Mouse (Mus musculus) heart, embryonic 11.5 days (tissue): ENCODE data around the gene Plcb1. TPM values are rescaled to one million over a fixed set of nuclear protein-coding genes. Genes with fewer than 3 reads are reported as not detected.

Experiments used
- ATAC-seq: fragments of 200-750 bp; cut with Nextera tagmentation; replicated peaks from 2 replicates; pipeline ENCODE4 v1.8.0; 2017; ENCODE audit warnings: moderate library complexity; ENCODE audit not compliant: insufficient number of reproducible peaks, low FRiP score, low TSS enrichment
- H3K27ac ChIP-seq: fragments of 300-500 bp; sonication (generic); 2 replicates; pipeline ENCODE4 v1.5.1; 2014; ENCODE audit warnings: mild to moderate bottlenecking, low read depth, low read length
- H3K27me3 ChIP-seq: fragments of 300-500 bp; sonication (generic); 2 replicates; pipeline ENCODE4 v1.6.1; 2014; ENCODE audit warnings: mild to moderate bottlenecking, low read length, mixed read lengths; ENCODE audit not compliant: control insufficient read depth, insufficient read depth
- H3K36me3 ChIP-seq: fragments of 300-500 bp; sonication (generic); 2 replicates; pipeline ENCODE4 v1.6.1; 2014; ENCODE audit warnings: mild to moderate bottlenecking, low read length, moderate library complexity, mixed read lengths; ENCODE audit not compliant: control insufficient read depth, insufficient read depth
- H3K4me1 ChIP-seq: fragments of 300-500 bp; sonication (generic); 2 replicates; pipeline ENCODE4 v1.6.1; 2014; ENCODE audit warnings: low read length; ENCODE audit not compliant: control insufficient read depth, insufficient read depth
- H3K4me2 ChIP-seq: fragments of 300-500 bp; sonication (generic); 2 replicates; pipeline ENCODE4 v1.6.1; 2014; ENCODE audit warnings: mild to moderate bottlenecking, moderate library complexity
- H3K4me3 ChIP-seq: fragments of 300-500 bp; sonication (generic); 2 replicates; pipeline ENCODE4 v1.5.1; 2014; ENCODE audit warnings: low read depth, low read length
- H3K9ac ChIP-seq: fragments of 300-500 bp; sonication (generic); 2 replicates; pipeline ENCODE4 v1.6.1; 2014; ENCODE audit warnings: mild to moderate bottlenecking, low read depth, low read length, moderate library complexity
- H3K9me3 ChIP-seq: fragments of 300-500 bp; sonication (generic); replicated peaks from 2 replicates; pipeline ENCODE4 v1.6.1; 2016; ENCODE audit warnings: low read length; ENCODE audit not compliant: control insufficient read depth
- WGBS: fragments of 180-500 bp; shearing (Covaris S2); extraction: QIAGEN DNeasy Blood & Tissue Kit; methylation state at CpG from one replicate; pipeline ENCODE4 v1.1.7; 2014; ENCODE audit not compliant: insufficient replicate concordance; 5-methylcytosine and 5-hydroxymethylcytosine counted together
- polyA plus RNA-seq: library from polyadenylated mRNA; unstranded; fragments of >200 nt; fragmentation: Nextera tagmentation; extraction: Ambion mirVana; gene quantifications from 2 replicates; pipeline ENCODE4 v1.2.1, GENCODE M21; 2014

The Plcb1 gene
- polyA plus RNA-seq, 1 experiment from 2014 or later, result 7.2 TPM

- Histone ChIP-seq H3K9ac (no peak overlapping the region), H3K4me1 (no peaks in the 10 kb centered on the region), H3K27me3 (no peaks in the 10 kb centered on the region), H3K9me3 (no peaks in the 10 kb centered on the region), H3K36me3 (no peaks in the 10 kb centered on the region), H3K27ac (no peak overlapping the region), H3K4me2 (no peak overlapping the region), H3K4me3 (no peak overlapping the region)
- ATAC-seq, result no peak
- 89% methylated on average over 4 of the region's 4 CpGs for WGBS
Observed at GRCm38 (mm10) chr2:135106649-135107048, 320.8 kb downstream of the Plcb1 start.

GRCm38 (mm10) chr2:135108607-135109006 lies 322.7 kb downstream of the Plcb1 start:
- H3K9ac ChIP-seq, result no peak overlapping the region
- no peak overlapping the region for H3K4me2 ChIP-seq
- H3K27me3 ChIP-seq, result no peaks in the 10 kb centered on the region
- no peaks in the 10 kb centered on the region for H3K9me3 ChIP-seq
- no peaks in the 10 kb centered on the region for H3K4me1 ChIP-seq
- 62% methylated on average over 2 of the region's 2 CpGs for WGBS
- no peak for ATAC-seq
- no peak overlapping the region for H3K27ac ChIP-seq
- no peaks in the 10 kb centered on the region for H3K36me3 ChIP-seq
- no peak overlapping the region for H3K4me3 ChIP-seq

GRCm38 (mm10) chr2:135114501-135115128 lies 328.7 kb downstream of the Plcb1 start:
- WGBS, result 82% methylated on average over 3 of the region's 3 CpGs

GRCm38 (mm10) chr2:135123057-135123456 lies 337.2 kb downstream of the Plcb1 start:
- H3K36me3 ChIP-seq, result no peaks in the 10 kb centered on the region
- no peaks in the 10 kb centered on the region for H3K9me3 ChIP-seq
- no peaks in the 10 kb centered on the region for H3K4me1 ChIP-seq
- no peak for ATAC-seq
- no peak overlapping the region for H3K4me2 ChIP-seq
- H3K27me3 ChIP-seq, result no peaks in the 10 kb centered on the region
- H3K4me3 ChIP-seq, result no peak overlapping the region
- no peak overlapping the region for H3K27ac ChIP-seq
- no peak overlapping the region for H3K9ac ChIP-seq
- 86% methylated on average over 4 of the region's 4 CpGs for WGBS

More at GRCm38 (mm10) chr2:135114501-135115128, 328.7 kb downstream of the Plcb1 start:
- ATAC-seq, result no peak
- Histone ChIP-seq H3K4me1 (no peaks in the 10 kb centered on the region), H3K27me3 (no peaks in the 10 kb centered on the region), H3K9me3 (no peaks in the 10 kb centered on the region), H3K4me2 (no peak overlapping the region), H3K27ac (no peak overlapping the region), H3K9ac (no peak overlapping the region), H3K36me3 (no peaks in the 10 kb centered on the region), H3K4me3 (no peak overlapping the region)

GRCm38 (mm10) chr2:135123695-135124343 lies 338.0 kb downstream of the Plcb1 start:
- 67% methylated on average over 4 of the region's 4 CpGs for WGBS
- Histone ChIP-seq H3K27ac (no peak overlapping the region), H3K4me3 (no peak overlapping the region), H3K27me3 (no peaks in the 10 kb centered on the region), H3K9me3 (no peaks in the 10 kb centered on the region), H3K9ac (no peak overlapping the region), H3K4me1 (no peaks in the 10 kb centered on the region), H3K4me2 (no peak overlapping the region), H3K36me3 (no peaks in the 10 kb centered on the region)
- no peak for ATAC-seq

GRCm38 (mm10) chr2:135140576-135140975 lies 354.7 kb downstream of the Plcb1 start:
- H3K27ac ChIP-seq, result no peak overlapping the region
- no peaks in the 10 kb centered on the region; the same call in 1 of the 2 replicates for H3K4me1 ChIP-seq
- no peaks in the 10 kb centered on the region for H3K9me3 ChIP-seq
- H3K4me2 ChIP-seq, result peak overlapping the region; percentile 36
- no peaks in the 10 kb centered on the region for H3K36me3 ChIP-seq
- H3K4me3 ChIP-seq, result no peak overlapping the region
- ATAC-seq, result no peak
- H3K9ac ChIP-seq, result no peak overlapping the region
- WGBS, result 11% methylated on average over 8 of the region's 8 CpGs
- H3K27me3 ChIP-seq, result no peaks in the 10 kb centered on the region

- Histone ChIP-seq H3K9me3 (no peaks in the 10 kb centered on the region), H3K36me3 (no peaks in the 10 kb centered on the region), H3K9ac (no peak overlapping the region), H3K4me3 (no peak overlapping the region), H3K27me3 (no peaks in the 10 kb centered on the region), H3K4me1 (no peaks in the 10 kb centered on the region), H3K4me2 (no peak overlapping the region), H3K27ac (no peak overlapping the region)
- no peak for ATAC-seq
- 80% methylated on average over 7 of the region's 7 CpGs for WGBS
Observed at GRCm38 (mm10) chr2:135152289-135152688, 366.4 kb downstream of the Plcb1 start.

- Histone ChIP-seq H3K4me3 (no peak overlapping the region), H3K27me3 (no peaks in the 10 kb centered on the region), H3K4me1 (no peaks in the 10 kb centered on the region), H3K9ac (no peak overlapping the region), H3K36me3 (no peaks in the 10 kb centered on the region), H3K4me2 (no peak overlapping the region), H3K9me3 (no peaks in the 10 kb centered on the region), H3K27ac (no peak overlapping the region)
- ATAC-seq, result no peak
- WGBS, result 72% methylated on average over 4 of the region's 4 CpGs
Observed at GRCm38 (mm10) chr2:135153248-135153647, 367.4 kb downstream of the Plcb1 start.

GRCm38 (mm10) chr2:135156055-135156454 lies 370.2 kb downstream of the Plcb1 start:
- ATAC-seq, result no peak
- Histone ChIP-seq H3K36me3 (no peaks in the 10 kb centered on the region), H3K27me3 (no peaks in the 10 kb centered on the region), H3K9me3 (no peaks in the 10 kb centered on the region), H3K4me1 (no peaks in the 10 kb centered on the region), H3K4me3 (no peak overlapping the region), H3K4me2 (no peak overlapping the region), H3K27ac (no peak overlapping the region), H3K9ac (no peak overlapping the region)
- 75% methylated on average over 7 of the region's 7 CpGs for WGBS
